Mouse (Mus musculus) olfactory bulb, adult 2 months (tissue): ENCODE data around the gene Eif4a1.

Experiments
- CTCF ChIP-seq: fragments of 200-500 bp; IDR thresholded peaks from 2 replicates; pipeline ENCODE4 v1.5.1; 2012; ENCODE audit warnings: low read depth, mild to moderate bottlenecking, low read length, moderate library complexity; ENCODE audit not compliant: insufficient read depth
- POLR2A ChIP-seq: fragments of 200-500 bp; IDR thresholded peaks from 2 replicates; pipeline ENCODE4 v1.6.1; 2012; ENCODE audit warnings: mild to moderate bottlenecking, low read depth, low read length, moderate library complexity; ENCODE audit not compliant: insufficient read depth

- TF ChIP-seq CTCF (no peak), POLR2A (no peak)
Observed at GRCm38 (mm10) chr11:69716953-69717352, 44.7 kb upstream of the Eif4a1 start.
